Mouse (Mus musculus): ENCODE data around the gene 2010111I01Rik.

2010111I01Rik gene

GRCm38 (mm10) chr13:63268776-63269175 lies 304.1 kb downstream of the 2010111I01Rik start:
- DNase-seq = no peak

- peak; percentile 52 to 65 for DNase-seq
Observed at GRCm38 (mm10) chr13:63270191-63270590, 305.5 kb downstream of the 2010111I01Rik start.

GRCm38 (mm10) chr13:63272017-63272601 lies 307.4 kb downstream of the 2010111I01Rik start:
- peak; percentile 56 to 60 for DNase-seq

DNA sequence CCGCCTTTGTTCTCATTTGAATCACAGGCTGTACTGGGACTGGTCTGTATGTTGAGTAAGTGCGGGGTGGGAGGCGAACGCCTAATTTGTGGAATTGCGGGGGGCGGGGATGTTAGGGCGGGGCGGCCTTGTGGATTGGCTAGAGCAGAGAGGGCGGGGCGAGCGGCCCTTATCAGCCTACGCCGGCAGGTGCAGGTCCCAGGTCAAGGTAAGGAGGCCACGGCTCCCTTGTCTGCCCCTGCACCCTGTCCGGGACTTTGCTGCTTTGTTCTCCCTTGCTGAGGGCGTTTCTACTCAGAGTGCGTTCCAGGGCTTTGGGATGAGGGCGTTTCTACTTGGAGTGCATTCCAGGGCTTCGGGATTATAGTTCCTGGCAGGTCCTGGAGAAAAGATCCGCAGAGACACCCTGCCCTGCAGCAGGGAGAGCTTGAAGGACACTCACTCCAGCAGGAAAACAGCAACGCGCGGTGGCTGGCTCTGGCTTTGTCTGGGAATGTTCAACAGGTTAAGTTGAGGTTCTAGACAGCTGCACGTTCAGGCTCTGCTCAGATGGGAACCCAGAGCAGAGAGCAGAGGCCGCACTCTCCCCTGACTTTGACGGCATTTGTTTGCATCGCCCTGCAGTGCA lies 308.0 kb downstream of the 2010111I01Rik start:
- peak; percentile 82 to 85 for DNase-seq

GRCm38 (mm10) chr13:63273859-63274258 lies 309.2 kb downstream of the 2010111I01Rik start:
- DNase-seq = no peak

DNA sequence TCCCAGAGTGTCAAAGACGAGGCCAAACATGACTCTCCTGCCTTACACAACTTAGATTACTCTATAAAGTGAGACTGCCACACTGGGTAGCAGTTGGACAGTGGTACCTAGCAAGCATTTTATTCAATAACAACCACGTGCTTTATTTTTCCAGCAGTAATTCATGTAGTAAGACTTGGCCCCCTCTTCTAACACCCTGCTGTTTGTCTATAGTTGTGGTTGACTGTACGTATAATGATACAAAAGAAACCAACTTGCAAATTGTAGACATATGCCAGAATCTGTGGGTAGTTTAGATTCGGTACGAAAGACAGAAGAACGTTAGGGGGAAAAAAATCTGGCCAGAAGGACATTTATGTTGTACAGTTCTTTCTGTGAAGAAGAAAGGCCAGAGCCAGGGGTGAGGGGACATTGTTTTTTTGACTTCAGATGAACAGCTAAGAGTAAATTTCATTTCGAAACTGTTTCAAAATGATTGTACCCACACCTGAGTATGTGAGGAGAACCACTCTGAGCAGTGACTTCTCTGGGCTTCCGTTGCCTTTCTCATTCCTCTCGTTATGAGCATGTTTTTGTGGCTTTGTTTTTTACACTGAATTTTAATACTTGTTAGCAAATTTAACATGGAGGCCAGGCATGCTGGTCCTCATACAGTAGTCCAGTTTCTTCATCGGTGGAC lies 309.9 kb downstream of the 2010111I01Rik start:
- no peak for DNase-seq

- no peak for DNase-seq
Observed at GRCm38 (mm10) chr13:63276389-63276788, 311.7 kb downstream of the 2010111I01Rik start.

- no peak for DNase-seq
Observed at GRCm38 (mm10) chr13:63277316-63277715, 312.6 kb downstream of the 2010111I01Rik start.

DNA sequence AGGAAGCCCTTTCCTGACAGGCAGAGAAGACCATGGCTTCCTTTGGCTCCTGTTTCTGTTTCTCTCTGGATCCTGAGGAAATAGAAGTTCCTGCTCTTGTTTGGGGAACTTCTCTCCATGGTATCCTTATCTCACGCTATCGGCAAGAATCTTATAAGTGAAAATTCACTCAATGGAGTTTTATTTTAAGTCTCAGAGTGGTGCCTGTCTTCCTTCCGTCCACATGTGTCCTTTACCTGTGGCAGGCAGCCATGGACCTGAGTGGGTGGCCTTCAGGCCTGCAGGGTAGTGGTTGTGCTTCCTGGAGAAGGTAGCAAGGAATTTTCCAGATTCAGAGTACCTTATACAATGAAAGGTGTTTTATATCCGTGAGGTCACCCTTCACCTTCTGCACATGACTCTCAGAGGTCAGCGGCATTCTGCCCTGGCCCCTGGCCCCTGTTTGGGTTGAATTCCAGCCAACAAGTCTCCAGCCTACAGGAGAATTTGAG lies 313.5 kb downstream of the 2010111I01Rik start:
- DNase-seq = peak; percentile 48 to 51

- peak; percentile 61 to 71 for DNase-seq
Observed at GRCm38 (mm10) chr13:63278796-63279475, 314.2 kb downstream of the 2010111I01Rik start.

- no peak for DNase-seq
Observed at GRCm38 (mm10) chr13:63279807-63280206, 315.1 kb downstream of the 2010111I01Rik start.

DNA sequence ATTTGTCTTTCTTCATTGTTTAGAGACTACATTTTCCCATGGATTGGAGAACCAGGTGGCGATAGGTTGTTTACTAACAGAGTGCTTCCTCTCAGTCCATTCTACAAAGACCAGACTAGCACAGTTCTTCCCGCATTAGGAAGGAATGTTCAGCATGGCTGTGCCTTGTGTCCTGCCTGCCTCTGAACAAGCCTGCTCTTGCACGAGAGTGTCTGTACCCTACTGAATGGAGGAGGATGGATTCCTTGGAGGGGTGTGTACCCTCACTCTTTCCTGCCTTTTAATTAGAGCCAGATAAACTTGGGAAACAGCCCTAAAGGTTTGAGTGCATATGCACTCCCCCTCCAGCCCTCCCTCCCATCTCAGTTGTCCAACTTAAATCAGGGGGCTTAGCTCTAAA lies 315.7 kb downstream of the 2010111I01Rik start:
- no peak for DNase-seq

- no peak for DNase-seq
Observed at GRCm38 (mm10) chr13:63281206-63281605, 316.5 kb downstream of the 2010111I01Rik start.

GRCm38 (mm10) chr13:63283236-63283635 lies 318.5 kb downstream of the 2010111I01Rik start:
- no peak for DNase-seq

DNA sequence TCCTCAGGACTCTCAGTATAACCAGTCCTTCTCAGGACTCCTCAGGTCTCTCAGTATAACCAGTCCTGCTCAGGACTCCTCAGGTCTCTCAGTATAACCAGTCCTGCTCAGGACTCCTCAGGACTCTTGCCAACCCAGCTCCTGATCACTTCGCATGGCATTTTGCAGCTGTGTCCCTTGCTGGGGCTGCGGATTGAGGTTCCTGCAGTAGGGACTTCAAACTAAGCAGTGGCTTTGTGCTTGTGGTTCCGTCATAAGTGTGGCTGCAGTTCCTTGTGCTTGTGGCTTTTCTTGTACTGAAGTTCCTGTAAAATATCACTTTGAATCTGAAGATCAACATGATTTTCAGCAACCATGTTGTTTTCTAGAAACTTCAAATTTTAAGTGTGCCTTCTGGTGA lies 320.1 kb downstream of the 2010111I01Rik start:
- no peak for DNase-seq

DNA sequence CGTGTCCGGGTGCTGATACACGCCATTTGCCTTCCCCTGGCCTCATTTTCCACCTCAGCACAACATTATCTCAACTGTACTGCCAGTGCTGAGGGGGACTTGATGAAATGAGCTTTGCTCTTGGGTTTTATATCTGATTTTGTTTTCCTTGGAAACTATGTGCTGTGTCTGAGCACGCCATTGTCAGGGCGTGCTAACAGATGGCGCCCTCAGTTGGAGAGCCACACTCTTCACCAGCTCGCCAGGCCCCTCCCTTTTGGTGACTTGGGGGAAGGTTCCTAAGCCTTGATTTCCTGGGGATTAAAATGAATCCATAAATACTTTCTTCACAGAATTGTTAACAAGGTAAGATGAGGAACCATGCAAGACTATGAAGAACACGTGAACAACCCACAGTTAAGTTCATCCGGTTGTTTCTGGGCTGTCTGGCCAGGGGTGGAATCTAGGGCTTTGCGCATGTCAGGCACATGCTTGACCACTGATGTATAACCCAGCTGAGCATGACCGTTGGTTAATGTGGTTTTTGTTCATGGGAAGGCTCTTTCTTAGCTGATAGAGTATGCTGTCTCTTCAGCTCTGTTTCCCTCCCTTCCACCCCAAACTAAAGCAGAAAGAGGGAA lies 321.9 kb downstream of the 2010111I01Rik start:
- no peak for DNase-seq

GRCm38 (mm10) chr13:63289152-63289551 lies 324.5 kb downstream of the 2010111I01Rik start:
- DNase-seq = no peak

- DNase-seq = no peak
Observed at GRCm38 (mm10) chr13:63289687-63290086, 325.0 kb downstream of the 2010111I01Rik start.

GRCm38 (mm10) chr13:63290126-63290525 lies 325.4 kb downstream of the 2010111I01Rik start:
- no peak for DNase-seq

GRCm38 (mm10) chr13:63291016-63291415 lies 326.3 kb downstream of the 2010111I01Rik start:
- no peak for DNase-seq

GRCm38 (mm10) chr13:63293647-63294046 lies 329.0 kb downstream of the 2010111I01Rik start:
- DNase-seq = no peak

DNA sequence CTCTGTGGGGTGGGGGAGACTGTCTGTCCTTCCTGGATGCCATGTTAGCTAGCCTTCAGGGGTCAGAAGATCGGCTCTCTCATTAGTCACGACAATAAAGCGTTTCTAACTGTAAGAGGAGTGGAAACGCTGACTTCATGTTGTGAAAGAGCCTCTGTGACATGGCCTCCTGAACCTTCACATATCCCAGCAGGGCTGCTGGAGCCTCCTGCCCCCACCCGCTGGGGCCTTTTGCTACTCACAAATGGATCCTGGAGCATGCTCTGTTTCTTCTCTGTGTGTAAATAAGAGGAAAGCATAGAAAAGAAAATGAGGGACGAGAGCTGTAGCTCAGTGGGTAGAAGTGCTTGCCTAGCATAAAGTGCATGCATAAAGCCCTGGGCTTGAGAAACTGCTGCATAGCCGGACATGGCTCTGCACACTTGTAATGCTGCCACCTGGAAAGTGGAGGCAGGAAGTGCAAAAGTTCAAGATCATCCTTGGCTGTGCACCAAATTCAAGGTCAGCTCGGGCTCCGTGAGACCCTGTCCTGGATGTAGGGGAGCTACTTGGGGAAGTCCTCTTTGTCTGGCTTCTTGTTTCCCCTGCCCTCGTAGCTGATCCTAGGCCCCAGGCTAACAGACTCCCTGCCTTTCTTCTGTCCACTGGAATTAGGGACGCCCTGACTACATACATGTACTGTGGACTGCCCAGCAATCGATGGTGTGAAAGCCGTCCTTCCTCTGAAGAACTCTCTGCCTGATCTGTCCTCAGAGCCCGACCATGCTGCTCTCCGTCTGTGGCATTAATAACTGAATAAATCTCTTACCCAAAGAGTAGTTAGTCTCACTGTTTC lies 329.9 kb downstream of the 2010111I01Rik start:
- peak; percentile 73 to 78 for DNase-seq
